Mouse (Mus musculus) hindbrain, embryonic 15.5 days (tissue): ENCODE results near the gene Jmjd8. TPM values are rescaled to one million over a fixed set of nuclear protein-coding genes. Genes with fewer than 3 reads are reported as not detected.

Experiments used
- ATAC-seq: fragments of 200-750 bp; cut with Nextera tagmentation; 2 replicates; pipeline ENCODE4 v1.8.0; 2017; ENCODE audit warnings: low read depth, moderate number of reproducible peaks, moderate TSS enrichment; ENCODE audit not compliant: low FRiP score
- H3K27ac ChIP-seq: fragments of 300-500 bp; sonication (generic); replicated peaks from 2 replicates; pipeline ENCODE4 v1.5.1; 2015; ENCODE audit warnings: mild to moderate bottlenecking, inconsistent platforms
- H3K27me3 ChIP-seq: fragments of 300-500 bp; sonication (generic); 2 replicates; pipeline ENCODE4 v1.6.1; 2015; ENCODE audit warnings: control low read depth, inconsistent platforms
- H3K36me3 ChIP-seq: fragments of 300-500 bp; sonication (generic); 2 replicates; pipeline ENCODE4 v1.6.1; 2015; ENCODE audit warnings: control low read depth, inconsistent platforms
- H3K4me1 ChIP-seq: fragments of 300-500 bp; sonication (generic); replicated peaks from 2 replicates; pipeline ENCODE4 v1.6.1; 2015; ENCODE audit warnings: control low read depth, inconsistent platforms
- H3K4me2 ChIP-seq: fragments of 300-500 bp; sonication (generic); 2 replicates; pipeline ENCODE4 v1.6.1; 2015; ENCODE audit warnings: moderate library complexity, mild to moderate bottlenecking, inconsistent platforms
- H3K4me3 ChIP-seq: fragments of 300-500 bp; sonication (generic); 2 replicates; pipeline ENCODE4 v1.5.1; 2015; ENCODE audit warnings: mild to moderate bottlenecking, inconsistent platforms
- H3K9ac ChIP-seq: fragments of 300-500 bp; sonication (generic); 2 replicates; pipeline ENCODE4 v1.6.1; 2015; ENCODE audit warnings: inconsistent platforms
- H3K9me3 ChIP-seq: fragments of 300-500 bp; sonication (generic); 2 replicates; pipeline ENCODE4 v1.6.1; 2016; ENCODE audit warnings: control low read depth, inconsistent platforms
- WGBS: fragments of 180-500 bp; shearing (Covaris S2); methylation state at CpG from one replicate; pipeline ENCODE4 v1.1.7; 2015; 5-methylcytosine and 5-hydroxymethylcytosine counted together
- microRNA-seq: library from miRNA; unstranded; fragments of <30 nt; microRNA quantifications from one replicate; pipeline ENCODE4, GENCODE M21; 2016
- polyA plus RNA-seq: library from polyadenylated mRNA; unstranded; fragments of >200 nt; fragmentation: Nextera tagmentation; extraction: Ambion mirVana; gene quantifications from 2 replicates; pipeline ENCODE4 v1.2.1, GENCODE M21; 2015

Gene Jmjd8
- polyA plus RNA-seq, 1 experiment from 2014 or later: 55.0 TPM

DNA sequence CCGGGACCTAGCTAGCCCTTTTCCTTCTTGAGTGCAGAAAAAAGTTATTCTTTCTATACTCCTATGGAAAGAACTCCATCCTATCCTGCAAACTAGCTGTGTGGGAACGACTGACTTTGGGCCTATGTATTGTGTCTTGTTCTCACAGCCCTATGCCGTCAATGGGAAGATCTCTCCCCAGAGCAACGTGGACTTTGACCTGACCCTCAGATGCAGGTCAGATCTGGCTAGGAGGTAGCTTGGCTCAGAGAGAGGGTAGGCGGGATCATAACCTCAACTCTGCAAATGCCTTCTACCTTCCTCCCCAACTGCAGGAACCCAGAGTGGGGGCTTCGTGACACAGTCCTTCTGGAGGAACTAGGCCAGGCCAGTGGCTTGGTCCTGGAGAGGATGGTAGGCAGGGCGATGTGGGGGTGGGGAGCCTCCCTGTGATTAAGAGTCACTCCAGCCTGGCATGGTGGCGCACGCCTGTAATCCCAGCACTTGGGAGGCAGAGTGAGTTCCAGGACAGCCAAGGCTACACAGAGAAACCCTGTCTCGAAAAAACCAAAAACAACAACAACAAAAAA, 47.8 kb downstream of the Jmjd8 start:
- peak overlapping the region; percentile 95; the same call in 1 of the 2 replicates for H3K27ac ChIP-seq
- H3K27me3 ChIP-seq: no peaks in the 10 kb centered on the region
- H3K4me3 ChIP-seq: peak overlapping the region; percentile 64
- H3K9ac ChIP-seq: peak overlapping the region; percentile 85
- no peaks in the 10 kb centered on the region for H3K9me3 ChIP-seq
- WGBS: 61% methylated on average over 10 of the region's 10 CpGs
- ATAC-seq: no peak
- 0 out of 2 replicates have a peak, but pooled peaks cover 3% of the 10 kb centered on the region for H3K36me3 ChIP-seq
- peak overlapping the region; percentile 90 for H3K4me2 ChIP-seq
- peaks cover 43% of the 10 kb centered on the region for H3K4me1 ChIP-seq

DNA sequence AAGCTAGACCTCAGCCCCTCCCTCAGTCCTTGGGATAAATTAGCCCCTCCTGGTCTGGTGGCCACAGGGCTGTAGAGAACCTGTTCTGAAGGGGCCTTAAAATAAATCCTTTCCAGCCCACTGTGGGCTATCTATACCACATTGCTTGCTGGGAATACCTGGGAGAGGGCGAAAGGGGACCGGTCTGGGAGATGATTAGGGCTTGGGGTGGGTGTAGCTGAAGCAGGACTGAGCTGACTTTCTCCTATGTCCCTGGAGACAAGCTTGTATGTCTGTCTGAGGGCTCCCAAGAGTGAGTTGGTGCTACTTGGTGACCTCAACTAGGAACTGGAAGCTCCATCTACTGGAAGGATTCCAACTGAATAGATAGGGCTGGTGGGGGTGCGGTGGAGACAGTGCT, 48.4 kb downstream of the Jmjd8 start:
- Histone ChIP-seq H3K9ac (no peak overlapping the region), H3K4me1 (peaks cover 43% of the 10 kb centered on the region), H3K36me3 (0 out of 2 replicates have a peak, but pooled peaks cover 3% of the 10 kb centered on the region), H3K4me3 (no peak overlapping the region), H3K4me2 (peak overlapping the region; percentile 90; the same call in 1 of the 2 replicates), H3K27ac (no peak overlapping the region), H3K9me3 (no peaks in the 10 kb centered on the region), H3K27me3 (no peaks in the 10 kb centered on the region)
- 89% methylated on average over 3 of the region's 3 CpGs for WGBS
- ATAC-seq: no peak

DNA sequence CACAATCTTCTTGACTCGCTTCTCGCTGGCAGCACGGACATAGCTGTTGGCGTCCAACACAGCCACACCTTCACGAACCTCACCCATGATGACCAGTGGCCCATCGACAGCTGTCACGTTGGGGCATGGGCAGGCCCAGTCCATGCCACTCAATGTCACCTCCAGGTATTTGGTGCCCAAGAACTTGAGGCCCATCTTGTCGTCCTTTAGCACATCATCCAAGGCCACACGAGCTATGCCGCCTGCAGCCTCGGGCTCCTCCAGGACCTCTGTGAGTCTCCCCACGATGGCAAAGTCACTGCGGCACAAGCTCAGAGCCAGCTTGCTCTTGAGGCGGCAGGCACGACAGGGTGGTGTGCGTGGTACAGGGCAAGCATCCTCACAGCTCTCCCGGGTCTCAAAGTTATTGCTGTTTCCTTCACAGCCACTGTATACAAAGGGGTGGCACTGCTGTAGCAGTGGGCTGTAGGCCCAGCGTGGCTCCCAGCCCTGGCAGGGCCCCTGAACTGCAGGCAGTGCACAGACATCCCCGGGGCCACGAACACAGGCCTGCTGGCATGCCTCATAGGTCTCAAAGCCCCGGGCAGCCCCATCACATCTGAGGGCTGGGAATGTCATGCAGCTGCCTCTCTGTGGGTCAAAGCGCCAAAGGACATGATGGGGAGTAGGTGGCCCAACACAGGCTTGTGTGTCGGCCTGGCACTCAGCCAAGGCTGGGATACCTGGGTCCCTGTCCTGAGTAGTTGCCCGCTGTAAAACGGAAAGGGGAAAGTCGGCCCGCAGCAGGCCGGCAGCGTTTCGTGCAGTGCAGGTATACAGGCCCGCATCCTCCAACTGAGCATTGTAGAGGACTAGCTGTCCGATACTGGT, 49.3 kb downstream of the Jmjd8 start:
- no peak for ATAC-seq
- Histone ChIP-seq H3K36me3 (0 out of 2 replicates have a peak, but pooled peaks cover 3% of the 10 kb centered on the region), H3K9ac (no peak overlapping the region), H3K27me3 (no peaks in the 10 kb centered on the region), H3K4me3 (no peak overlapping the region), H3K4me2 (no peak overlapping the region), H3K9me3 (no peaks in the 10 kb centered on the region), H3K27ac (no peak overlapping the region), H3K4me1 (peaks cover 43% of the 10 kb centered on the region)
- 93% methylated on average over 32 of the region's 32 CpGs for WGBS

DNA sequence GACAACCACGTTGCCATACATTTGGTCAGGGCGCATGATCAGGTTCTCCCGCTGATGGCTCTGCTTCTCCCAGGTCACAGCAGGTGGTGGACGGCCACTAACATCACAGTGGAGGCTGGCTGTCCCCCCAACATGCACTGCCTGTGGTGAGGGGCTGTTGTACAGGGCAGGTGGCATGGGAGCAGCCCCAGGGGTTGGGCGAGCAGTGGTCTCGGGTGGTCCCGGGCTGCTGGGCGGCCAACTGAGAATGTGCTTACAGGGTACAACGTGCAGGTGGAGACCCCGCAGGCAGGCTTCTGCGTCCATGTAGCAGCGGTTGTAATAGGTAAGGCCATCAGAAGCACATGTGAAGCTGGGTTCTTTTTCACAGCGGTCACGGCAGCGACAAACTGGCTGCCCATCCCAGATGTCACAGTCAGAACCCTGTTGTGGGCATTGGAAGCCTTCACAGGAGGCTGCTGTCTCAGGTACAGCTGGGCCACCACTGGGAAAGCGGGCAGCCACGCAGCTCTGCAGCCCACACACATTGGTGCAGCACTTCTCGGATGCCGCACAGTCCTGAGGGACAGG, 50.0 kb downstream of the Jmjd8 start:
- Histone ChIP-seq H3K9me3 (no peaks in the 10 kb centered on the region), H3K4me1 (peaks cover 42% of the 10 kb centered on the region), H3K36me3 (peaks cover 9% of the 10 kb centered on the region), H3K27ac (no peak overlapping the region), H3K9ac (no peak overlapping the region), H3K4me2 (no peak overlapping the region), H3K4me3 (no peak overlapping the region), H3K27me3 (no peaks in the 10 kb centered on the region)
- WGBS: 84% methylated on average over 19 of the region's 19 CpGs
- ATAC-seq: no peak

DNA sequence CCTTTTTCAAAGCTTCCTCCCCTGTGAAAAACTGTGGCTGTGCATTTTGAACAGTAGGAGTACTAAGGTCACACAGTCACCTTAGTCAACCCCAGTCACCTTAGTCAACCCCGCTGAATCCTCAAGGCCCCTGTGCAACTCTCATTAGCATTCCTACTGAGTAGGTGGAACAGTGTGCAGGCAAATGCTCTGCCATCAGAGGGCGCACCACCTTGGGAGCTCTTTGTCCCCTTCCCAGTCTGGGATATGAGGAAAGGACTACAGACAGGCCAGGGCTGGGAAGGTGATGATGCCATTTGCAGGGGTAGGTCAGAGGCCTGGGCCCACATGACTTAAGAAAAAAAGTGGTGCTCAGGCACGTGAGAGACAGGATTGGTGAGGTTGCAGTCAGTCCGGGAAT, 50.6 kb downstream of the Jmjd8 start:
- no peak overlapping the region for H3K4me2 ChIP-seq
- peaks cover 11% of the 10 kb centered on the region for H3K36me3 ChIP-seq
- no peak for ATAC-seq
- WGBS: 45% methylated on average over 4 of the region's 4 CpGs
- H3K4me1 ChIP-seq: peaks cover 37% of the 10 kb centered on the region
- H3K4me3 ChIP-seq: no peak overlapping the region
- no peaks in the 10 kb centered on the region for H3K27me3 ChIP-seq
- no peaks in the 10 kb centered on the region for H3K9me3 ChIP-seq
- H3K9ac ChIP-seq: no peak overlapping the region
- no peak overlapping the region for H3K27ac ChIP-seq

DNA sequence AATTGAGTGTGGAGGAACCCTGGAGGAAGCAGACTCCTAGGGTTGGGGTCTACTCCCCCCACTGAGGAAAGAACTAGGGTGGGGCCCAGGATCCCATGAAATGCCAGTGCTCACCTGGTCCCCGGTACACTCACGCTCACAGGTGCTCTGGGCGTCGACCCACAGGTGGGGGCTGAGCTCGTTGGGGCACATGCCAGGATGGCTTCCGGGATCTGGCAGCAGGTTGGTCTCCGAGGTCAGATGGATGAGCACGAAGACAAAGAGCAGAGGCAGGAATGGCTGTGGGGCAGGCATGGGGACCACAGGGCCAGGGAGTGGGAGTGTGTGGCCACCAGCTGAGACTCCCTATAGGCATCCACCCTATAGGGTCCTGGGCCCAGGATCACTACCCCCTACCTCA, 51.1 kb downstream of the Jmjd8 start:
- WGBS: 61% methylated on average over 8 of the region's 8 CpGs
- peaks cover 11% of the 10 kb centered on the region for H3K36me3 ChIP-seq
- no peak for ATAC-seq

DNA sequence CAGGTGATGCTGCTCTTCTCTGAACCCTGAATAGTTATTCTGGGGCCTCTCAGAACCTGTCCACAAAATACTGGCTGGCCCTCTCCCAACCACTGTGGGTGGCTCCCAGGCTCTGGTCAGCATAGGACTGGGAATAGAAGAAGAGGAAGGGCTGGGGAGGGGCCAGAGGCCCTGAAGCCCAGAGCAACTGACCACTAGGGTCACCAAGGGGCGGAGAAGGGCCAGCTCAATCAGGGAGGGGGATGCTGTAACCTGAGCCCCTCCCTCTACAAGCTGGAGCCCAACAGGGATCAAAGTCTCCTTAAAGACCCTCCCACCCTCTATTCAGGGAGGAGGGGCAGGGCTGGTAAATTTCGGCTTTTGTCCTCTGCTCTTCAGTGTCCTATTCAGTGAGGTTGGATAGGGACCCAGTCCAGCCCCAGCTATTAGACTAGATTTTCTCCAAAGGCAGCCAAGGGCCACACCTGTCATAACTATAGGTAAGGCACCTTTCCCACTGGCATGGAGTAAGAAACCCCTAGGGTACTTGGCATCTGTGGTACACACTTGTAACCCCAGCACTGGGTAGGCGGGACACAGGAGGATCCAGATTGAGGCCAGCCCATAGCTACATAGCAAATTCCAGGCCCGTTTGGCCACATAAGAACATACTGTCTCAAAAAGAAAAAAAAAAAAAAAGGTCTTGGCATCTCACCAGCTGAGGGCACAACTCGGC, 51.7 kb downstream of the Jmjd8 start, which contains the start of gene Wfikkn1:
TSS of gene Wfikkn1 (minus strand) at position 663 of the 715 bp plus-strand sequence.
- Histone ChIP-seq H3K36me3 (peaks cover 11% of the 10 kb centered on the region), H3K9ac (0 out of 2 replicates have a peak within 1 kb of the TSS, but pooled peaks have one; percentile 13), H3K27me3 (no peaks in the 10 kb centered on the region), H3K4me1 (peaks cover 36% of the 10 kb centered on the region), H3K27ac (0 out of 2 replicates have a peak within 1 kb of the TSS, but pooled peaks have one; percentile 18), H3K4me3 (no peak within 1 kb of the TSS), H3K4me2 (no peak within 1 kb of the TSS), H3K9me3 (no peaks in the 10 kb centered on the region)
- ATAC-seq: no peak
- 30% methylated on average over 5 of the region's 5 CpGs for WGBS

More for the DNA sequence above, 51.1 kb downstream of the Jmjd8 start:
- no peak overlapping the region for H3K9ac ChIP-seq
- H3K9me3 ChIP-seq: no peaks in the 10 kb centered on the region
- no peak overlapping the region for H3K4me2 ChIP-seq
- H3K4me1 ChIP-seq: peaks cover 36% of the 10 kb centered on the region
- H3K27me3 ChIP-seq: no peaks in the 10 kb centered on the region
- H3K27ac ChIP-seq: no peak overlapping the region
- no peak overlapping the region for H3K4me3 ChIP-seq

DNA sequence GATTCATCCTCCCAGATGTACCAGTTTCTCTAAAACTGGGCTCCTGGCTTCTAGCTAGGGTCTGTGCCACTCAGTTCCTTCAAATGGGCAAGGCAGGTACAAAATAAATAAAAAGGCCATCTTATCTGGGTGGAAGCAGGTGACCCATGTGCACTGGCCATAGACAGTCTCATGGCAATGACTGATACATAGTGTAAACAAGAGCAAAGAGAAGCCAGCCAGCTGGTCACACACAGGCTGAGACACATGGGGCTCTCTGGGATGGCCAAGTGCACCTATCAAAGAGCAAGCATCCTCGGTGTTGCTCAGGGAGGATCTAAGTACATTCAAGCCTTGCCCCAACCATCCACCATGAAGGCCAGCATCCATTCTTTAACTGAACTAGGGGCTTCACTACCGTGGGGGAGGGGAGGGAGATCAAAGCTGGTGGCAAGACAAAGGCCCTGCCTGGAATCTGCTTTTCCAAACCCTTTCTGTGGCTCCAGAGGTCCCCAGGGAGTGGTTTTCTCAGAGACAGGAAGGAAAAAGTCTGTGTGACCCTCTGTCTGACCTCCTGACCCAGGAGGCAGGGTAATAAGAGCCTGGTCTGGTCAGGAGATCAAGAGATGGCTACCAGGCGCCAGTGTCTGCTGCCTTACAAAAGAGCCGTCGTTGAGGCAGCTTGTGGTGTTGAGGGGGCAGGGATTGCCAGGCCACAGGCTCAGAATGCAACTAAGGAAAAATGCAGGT, 52.4 kb downstream of the Jmjd8 start:
- no peak for ATAC-seq
- 0 out of 2 replicates have a peak overlapping the region, but pooled peaks have one; percentile 13 for H3K9ac ChIP-seq
- H3K36me3 ChIP-seq: peaks cover 11% of the 10 kb centered on the region

More for the DNA sequence above, 52.4 kb downstream of the Jmjd8 start:
- no peaks in the 10 kb centered on the region for H3K27me3 ChIP-seq
- H3K4me3 ChIP-seq: no peak overlapping the region
- WGBS: 4% methylated on average over 5 of the region's 5 CpGs
- H3K27ac ChIP-seq: 0 out of 2 replicates have a peak overlapping the region, but pooled peaks have one; percentile 18
- H3K4me1 ChIP-seq: peaks cover 34% of the 10 kb centered on the region
- H3K9me3 ChIP-seq: no peaks in the 10 kb centered on the region
- no peak overlapping the region for H3K4me2 ChIP-seq

Small RNA genes lying within 50 kb of the gene (microRNA-seq; reads per million reads assigned to microRNA genes)
- gene Mir3082: 1.1 reads per million
- not detected for gene Mir6966

Other genes with a start within 250 kb of the Jmjd8 start
- gene Lmf1, start 249.8 kb upstream of the Jmjd8 start, polyA plus RNA-seq: 23.8 and 25.1 TPM in 2 replicates
- gene Gng13, start 111.7 kb upstream of the Jmjd8 start, polyA plus RNA-seq: 6.7 and 9.6 TPM in 2 replicates
- 8.2 and 8.8 TPM in 2 replicates for gene Chtf18, start 101.4 kb upstream of the Jmjd8 start, polyA plus RNA-seq
- gene Rpusd1, start 101.2 kb upstream of the Jmjd8 start, polyA plus RNA-seq: 28.7 and 30.1 TPM in 2 replicates
- 0.05 TPM in 1 of 2 replicates, not detected in the other for gene Mslnl, start 92.8 kb upstream of the Jmjd8 start, polyA plus RNA-seq
- gene Msln, start 74.5 kb upstream of the Jmjd8 start, polyA plus RNA-seq: 0.84 TPM in 1 of 2 replicates, not detected in the other
- 29.5 and 30.7 TPM in 2 replicates for gene Narfl, start 55.1 kb upstream of the Jmjd8 start, polyA plus RNA-seq
- 133 TPM in 2 replicates for gene Haghl, start 43.2 kb upstream of the Jmjd8 start, polyA plus RNA-seq
- gene Ccdc78, start 42.3 kb upstream of the Jmjd8 start, polyA plus RNA-seq: 0.31 and 0.48 TPM in 2 replicates
- gene Fam173a, start 36.0 kb upstream of the Jmjd8 start, polyA plus RNA-seq: 90.1 and 95.7 TPM in 2 replicates
- gene AC134908.4, start 33.2 kb upstream of the Jmjd8 start, polyA plus RNA-seq: 2.0 TPM in 1 of 2 replicates, not detected in the other
- 67.2 and 82.2 TPM in 2 replicates for gene Metrn, start 31.7 kb upstream of the Jmjd8 start, polyA plus RNA-seq
- 38.2 and 45.0 TPM in 2 replicates for gene Fbxl16, start 19.8 kb upstream of the Jmjd8 start, polyA plus RNA-seq
- 27.3 and 28.2 TPM in 2 replicates for gene Wdr24, start 5.2 kb upstream of the Jmjd8 start, polyA plus RNA-seq
- 358 and 382 TPM in 2 replicates for gene Stub1, start 4.5 kb downstream of the Jmjd8 start, polyA plus RNA-seq
- gene Rhbdl1, start 8.4 kb downstream of the Jmjd8 start, polyA plus RNA-seq: 51.9 and 56.8 TPM in 2 replicates
- gene Gm20683, start 12.9 kb downstream of the Jmjd8 start, polyA plus RNA-seq: 13.8 and 14.0 TPM in 2 replicates
- gene Rhot2, start 16.0 kb downstream of the Jmjd8 start, polyA plus RNA-seq: 15.1 and 16.6 TPM in 2 replicates
- gene Wdr90, start 32.6 kb downstream of the Jmjd8 start, polyA plus RNA-seq: 19.0 and 19.9 TPM in 2 replicates
- gene Mcrip2, start 39.9 kb downstream of the Jmjd8 start, polyA plus RNA-seq: 27.0 and 28.4 TPM in 2 replicates
- 58.7 and 64.1 TPM in 2 replicates for gene Mettl26, start 46.2 kb downstream of the Jmjd8 start, polyA plus RNA-seq
- 0.39 and 0.44 TPM in 2 replicates for gene Wfikkn1, start 52.0 kb downstream of the Jmjd8 start, polyA plus RNA-seq
- gene Rab40c, start 90.9 kb downstream of the Jmjd8 start, polyA plus RNA-seq: 49.3 and 55.0 TPM in 2 replicates
- gene Pigq, start 116.1 kb downstream of the Jmjd8 start, polyA plus RNA-seq: 73.9 and 77.2 TPM in 2 replicates
- gene Nhlrc4, start 116.1 kb downstream of the Jmjd8 start, polyA plus RNA-seq: 0.30 and 0.91 TPM in 2 replicates
- 2.7 and 5.4 TPM in 2 replicates for gene A930017K11Rik, start 123.7 kb downstream of the Jmjd8 start, polyA plus RNA-seq
- gene Capn15, start 156.9 kb downstream of the Jmjd8 start, polyA plus RNA-seq: 20.2 and 27.6 TPM in 2 replicates
- gene Rab11fip3, start 240.7 kb downstream of the Jmjd8 start, polyA plus RNA-seq: 27.2 and 31.0 TPM in 2 replicates